In genomic region chr9:110245590-110246320, GRCm38 (mm10) we compare ENCODE assay signal across 8 mouse cellular contexts. TPM values are rescaled to one million over a fixed set of nuclear protein-coding genes. Genes with fewer than 3 reads are reported as not detected.
DNase-seq lines count a peak whose midpoint lies in the region; ATAC-seq and TF ChIP-seq lines count a peak whose summit lies in the region.

No protein-coding gene starts in this region.

- H3K4me3 ChIP-seq in embryonic facial prominence, embryonic 15.5 days (replicated peaks): peak overlapping the region; percentile 71
- peak overlapping the region; percentile 78 for H3K4me3 ChIP-seq in layer of hippocampus, adult 2 months
- peak overlapping the region; percentile 59 for H3K4me3 ChIP-seq in lung, adult 2 months (replicated peaks; ENCODE audit: extremely low read depth, low read depth, low read length)
- peak overlapping the region; percentile 63 for H3K4me3 ChIP-seq in olfactory bulb, adult 2 months (ENCODE audit: insufficient read depth, low read depth, low read length)

- no peaks in the 10 kb centered on the region for H3K9me3 ChIP-seq in embryonic facial prominence, embryonic 15.5 days (replicated peaks)

- 2% methylated on average over 38 of the region's 40 CpGs for WGBS in embryonic facial prominence, embryonic 15.5 days
- under 1% methylated on average over 40 of the region's 40 CpGs for WGBS in lung, adult 2 months
- WGBS in olfactory bulb, adult 2 months: 1% methylated on average over 40 of the region's 40 CpGs

- 0 out of 2 replicates have a peak, but pooled peaks cover 8% of the 10 kb centered on the region for H3K36me3 ChIP-seq in embryonic facial prominence, embryonic 15.5 days

- peaks cover 24% of the 10 kb centered on the region for H3K4me1 ChIP-seq in embryonic facial prominence, embryonic 15.5 days
- H3K4me1 ChIP-seq in lung, adult 2 months (ENCODE audit: control insufficient read depth, insufficient read depth, low read length): peaks cover 5% of the 10 kb centered on the region
- H3K4me1 ChIP-seq in olfactory bulb, adult 2 months (ENCODE audit: control insufficient read depth, insufficient read depth, low read length): peaks cover 33% of the 10 kb centered on the region

- peak overlapping the region; percentile 31 for H3K9ac ChIP-seq in embryonic facial prominence, embryonic 15.5 days

- H3K27me3 ChIP-seq in embryonic facial prominence, embryonic 15.5 days: peaks cover 11% of the 10 kb centered on the region; the same call in 1 of the 2 replicates

- intact Hi-C loops in heart, postnatal 14 days (cut with DNase I): no loop called here

- H3K27ac ChIP-seq in embryonic facial prominence, embryonic 15.5 days (replicated peaks): no peak overlapping the region
- H3K27ac ChIP-seq in layer of hippocampus, adult 2 months: peak overlapping the region; percentile 98
- peak overlapping the region; percentile 86 for H3K27ac ChIP-seq in olfactory bulb, adult 2 months (ENCODE audit: insufficient read depth, low read depth, low read length)

- H3K4me2 ChIP-seq in embryonic facial prominence, embryonic 15.5 days (replicated peaks): peak overlapping the region; percentile 100

- TF ChIP-seq POLR2A in lung, adult 2 months (IDR thresholded peaks at IDR 0.05; ENCODE audit: borderline replicate concordance, extremely low read depth, low read depth, low read length): no peak
- TF ChIP-seq POLR2A in olfactory bulb, adult 2 months (IDR thresholded peaks at IDR 0.05; ENCODE audit: insufficient read depth, low read depth, low read length): no peak

- peak; percentile 52 for ATAC-seq in embryonic facial prominence, embryonic 15.5 days (ENCODE audit: insufficient number of reproducible peaks, low FRiP score, low TSS enrichment, low read depth)

- peak; percentile 83 for DNase-seq in ES-CJ7 (ENCODE audit: low read depth, low spot score)
- DNase-seq in adrenal gland, postnatal 4 days (ENCODE audit: low spot score in 2 of 2): peak; percentile 33
- peak; percentile 37 to 59 for DNase-seq in heart, postnatal 14 days
- peak; percentile 62 to 63 for DNase-seq in layer of hippocampus, adult 2 months (ENCODE audit: low spot score in 2 of 2)
- DNase-seq in lung, adult 2 months: peak; percentile 36
- peak; percentile 33 to 36 for DNase-seq in urinary bladder, postnatal 36 days (ENCODE audit: low spot score in 2 of 2)

- no peak for TF ChIP-seq CTCF in layer of hippocampus, adult 2 months (conservative IDR thresholded peaks at IDR 0.05)
- TF ChIP-seq CTCF in lung, adult 2 months (IDR thresholded peaks at IDR 0.05; ENCODE audit: insufficient read depth, low read length): no peak
- no peak for TF ChIP-seq CTCF in olfactory bulb, adult 2 months (IDR thresholded peaks at IDR 0.05; ENCODE audit: insufficient read depth, low read depth, low read length)

RNA-seq across cellular contexts. Expression of gene Cspg5, which starts 2.2 kb away (rescaled TPM):
- total RNA-seq in adrenal gland, postnatal 4 days (2021): 10 to 100 TPM; 38.5 to 41.4 TPM
- 13.0 and 14.7 TPM in 2 replicates for polyA plus RNA-seq in embryonic facial prominence, embryonic 15.5 days (2015; fragmentation: Nextera tagmentation; extraction: Ambion mirVana)
- under 1 TPM; 0.32 to 0.41 TPM for total RNA-seq in heart, postnatal 14 days (2021)
- 100 to 1,000 TPM; 277 to 278 TPM for total RNA-seq in layer of hippocampus, adult 2 months (2021)
- 0.61 and 0.71 TPM in 2 replicates for polyA plus RNA-seq in lung, adult 2 months (2012; rRNA removed)
- polyA plus RNA-seq in olfactory bulb, adult 2 months (2012; ENCODE audit: insufficient read depth, insufficient read length, low replicate concordance, missing spikeins): 129 TPM in 1 of 2 replicates, not detected in the other

RNA-seq across cellular contexts. Expression of gene Elp6, which starts 59.2 kb away (rescaled TPM):
- total RNA-seq in adrenal gland, postnatal 4 days (2021): 10 to 100 TPM; 11.1 to 12.5 TPM
- polyA plus RNA-seq in embryonic facial prominence, embryonic 15.5 days (2015; fragmentation: Nextera tagmentation; extraction: Ambion mirVana): 24.1 and 24.9 TPM in 2 replicates
- 1 to 10 TPM; 2.4 to 3.8 TPM for total RNA-seq in heart, postnatal 14 days (2021)
- total RNA-seq in layer of hippocampus, adult 2 months (2021): 10 to 100 TPM; 14.8 to 14.9 TPM
- polyA plus RNA-seq in lung, adult 2 months (2012; rRNA removed): 6.2 and 8.2 TPM in 2 replicates
- polyA plus RNA-seq in olfactory bulb, adult 2 months (2012; ENCODE audit: insufficient read depth, insufficient read length, low replicate concordance, missing spikeins): not detected in 2 replicates

Comparison
In these comparisons a context has a peak if more than half of its experiments do, and no peak if none do; other contexts are left out.
1. DNase-seq: peak in every context shown above with its lines; median percentile 83 in ES-CJ7; 62 in layer of hippocampus, adult 2 months; 48 in heart, postnatal 14 days; 36 in lung, adult 2 months; 34 in urinary bladder, postnatal 36 days; 33 in adrenal gland, postnatal 4 days.
2. RNA of gene Cspg5, which starts 2.2 kb away (total RNA-seq): 277 to 278 TPM in layer of hippocampus, adult 2 months and 38.5 to 41.4 TPM in adrenal gland, postnatal 4 days; 0.32 to 0.41 TPM in heart, postnatal 14 days; every median in the first group is over 10 times any median in the second.
3. Peak in every context shown above with its lines, with median percentiles within 50 percentile points of each other: H3K4me3 ChIP-seq.